In the genomic region with DNA sequence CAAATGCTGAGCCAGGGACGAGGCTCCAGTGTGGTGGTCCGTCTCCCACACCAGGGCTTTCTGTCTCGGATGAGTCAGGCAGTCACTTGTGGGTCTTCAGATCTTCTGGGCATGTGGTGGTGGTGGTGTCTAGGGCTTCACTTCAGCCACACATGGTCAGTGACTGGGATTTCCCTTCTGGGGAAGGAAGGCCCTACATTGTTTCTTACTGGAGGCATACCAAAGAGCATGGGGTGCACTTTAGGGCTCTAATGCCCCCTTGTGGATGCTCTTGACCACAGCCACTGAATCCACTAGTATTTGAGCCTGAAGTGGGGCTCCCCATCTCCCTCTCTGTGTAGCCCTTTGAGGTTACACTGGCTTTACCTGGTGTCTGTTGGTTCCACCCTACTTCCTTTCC, we compare ENCODE assay signal across 9 mouse cellular contexts. TPM values are rescaled to one million over a fixed set of nuclear protein-coding genes. Genes with fewer than 3 reads are reported as not detected.
DNase-seq lines count a peak whose midpoint lies in the region; TF ChIP-seq lines count a peak whose summit lies in the region.
"Had no signal": no experiment of that assay in that cellular context is flagged by ENCODE, and none has a peak within 500 bp of the region (broad histone marks: within the 10 kb centered on the region; RNA-seq: fewer than 3 reads in every experiment).

No protein-coding gene starts in this region.

- no peaks in the 10 kb centered on the region for H3K36me3 ChIP-seq in ES-E14 (ENCODE audit: control insufficient read depth, insufficient read depth, low read length, poor library complexity, severe bottlenecking)
- no peaks in the 10 kb centered on the region for H3K36me3 ChIP-seq in liver, adult 2 months (ENCODE audit: control insufficient read depth, insufficient read depth, low read length)

- H3K9me3 ChIP-seq in ES-E14 (ENCODE audit: control insufficient read depth, insufficient read depth, low read depth, low read length) = no peaks in the 10 kb centered on the region

- H3K27ac ChIP-seq in layer of hippocampus, adult 2 months = no peak overlapping the region
- no peak overlapping the region for H3K27ac ChIP-seq in ES-E14 (ENCODE audit: insufficient read depth, low read depth, low read length, poor library complexity, severe bottlenecking)
- no peak overlapping the region for H3K27ac ChIP-seq in liver, adult 2 months (replicated peaks; ENCODE audit: insufficient read depth, low read depth, low read length)

- intact Hi-C loops in gastrocnemius, postnatal 14 days (cut with DNase I; ENCODE audit: low total_unique reads) = no loop called here

- H3K79me2 ChIP-seq in liver, adult 2 months (ENCODE audit: control insufficient read depth, insufficient read depth, low read length) = no peaks in the 10 kb centered on the region

- no peaks in the 10 kb centered on the region for H3K27me3 ChIP-seq in liver, adult 2 months (ENCODE audit: control insufficient read depth, insufficient read depth, low read length)

- peak; percentile 82 for TF ChIP-seq CTCF in layer of hippocampus, adult 2 months (conservative IDR thresholded peaks at IDR 0.05)
- TF ChIP-seq CTCF in liver, adult 2 months (IDR thresholded peaks at IDR 0.05; ENCODE audit: low read depth, low read length) = peak; percentile 74

- no peak overlapping the region for H3K9ac ChIP-seq in ES-E14 (ENCODE audit: insufficient read depth, low read depth, low read length, poor library complexity, severe bottlenecking)
- H3K9ac ChIP-seq in liver, adult 2 months (ENCODE audit: low read depth, low read length) = no peak overlapping the region

- DNase-seq in layer of hippocampus, adult 2 months (ENCODE audit: low spot score in 2 of 2) = peak; percentile 26 to 32
- no peak for DNase-seq in layer of hippocampus, adult 9-11 months
- peak; percentile 33 for DNase-seq in ES-E14 (ENCODE audit: low read depth, low spot score)
- DNase-seq in c-Kit-positive CD71-positive TER-119-positive erythroid progenitor cells, embryonic 14.5 days (ENCODE audit: low spot score) = peak; percentile 2
- peak; percentile 30 for DNase-seq in gastrocnemius, postnatal 14 days
- peak; percentile 45 for DNase-seq in liver, adult 2 months (ENCODE audit: extremely low read depth, low read depth, low spot score)
- peak; percentile 56 to 58 for DNase-seq in thymus, postnatal 10 days (ENCODE audit: low spot score in 2 of 2)
- DNase-seq in spleen, adult 18-20 months = no peak

- no peak for TF ChIP-seq POLR2A in liver, adult 2 months (IDR thresholded peaks at IDR 0.05; ENCODE audit: extremely low read depth, insufficient read depth, low read length)

- no peaks in the 10 kb centered on the region for H3K4me1 ChIP-seq in ES-E14 (ENCODE audit: control insufficient read depth in 2 of 2, insufficient read depth in 2 of 2, low read length in 2 of 2, poor library complexity in 1 of 2)
- H3K4me1 ChIP-seq in liver, adult 2 months (ENCODE audit: control insufficient read depth, insufficient read depth, low read length) = peaks cover 11% of the 10 kb centered on the region

- 94% methylated on average over 3 of the region's 3 CpGs for WGBS in liver, adult 2 months

- H3K4me3 ChIP-seq in layer of hippocampus, adult 2 months = no peak overlapping the region
- H3K4me3 ChIP-seq in ES-E14 (ENCODE audit: insufficient read depth in 1 of 2, low read depth in 1 of 2, low read length in 2 of 2, poor library complexity in 1 of 2, severe bottlenecking in 1 of 2) = no peak overlapping the region
- no peak overlapping the region for H3K4me3 ChIP-seq in liver, adult 2 months (ENCODE audit: insufficient read depth, low read depth, low read length)

- in situ Hi-C loops in ES-E14 (cut with MboI; ENCODE audit: low sequenced_read_pairs in 2 of 2, unreplicated experiment in 2 of 2) = no loop called here

TF ChIP-seq in ES-E14, 5 proteins besides CTCF, POLR2A, EP300 and RAD21:
- TF ChIP-seq HCFC1 (IDR thresholded peaks at IDR 0.05; ENCODE audit: borderline replicate concordance, insufficient read depth, low read length) (no peak), CHD2 (IDR thresholded peaks at IDR 0.05; ENCODE audit: low read depth, low read length) (no peak), ZC3H11A (IDR thresholded peaks at IDR 0.05; ENCODE audit: borderline replicate concordance, low read depth, low read length) (peak; percentile 83), MAFK (IDR thresholded peaks at IDR 0.05; ENCODE audit: insufficient read depth, low read depth, low read length) (no peak), ZNF384 (IDR thresholded peaks at IDR 0.05; ENCODE audit: low read depth, low read length) (no peak)

RNA-seq across cellular contexts. Expression of a gene that starts 47.9 kb away (rescaled TPM):
- not detected for total RNA-seq in layer of hippocampus, adult 2 months (2021)
- not detected in 2 replicates for total RNA-seq in ES-E14 (2012; rRNA removed)
- total RNA-seq in gastrocnemius, postnatal 14 days (2021) = not detected
- total RNA-seq in liver, adult 2 months (2014; rRNA removed) = not detected in 2 replicates
- polyA plus RNA-seq in liver, adult 2 months (2012; rRNA removed) = not detected in 2 replicates
- total RNA-seq: left cerebral cortex, postnatal 25 days had no signal

RNA-seq across cellular contexts. Expression of a gene that starts 57.1 kb away (rescaled TPM):
- total RNA-seq in layer of hippocampus, adult 2 months (2021) = under 1 TPM in 1 of 2 experiments, not detected in 1; 0.23 TPM
- not detected in 2 replicates for total RNA-seq in ES-E14 (2012; rRNA removed)
- not detected for total RNA-seq in gastrocnemius, postnatal 14 days (2021)
- 89.1 and 176 TPM in 2 replicates for total RNA-seq in liver, adult 2 months (2014; rRNA removed)
- 17.1 and 50.9 TPM in 2 replicates for polyA plus RNA-seq in liver, adult 2 months (2012; rRNA removed)
- total RNA-seq: left cerebral cortex, postnatal 25 days had no signal

Comparison
In these comparisons a context has a peak if more than half of its experiments do, and no peak if none do; other contexts are left out.
1. DNase-seq: peak in layer of hippocampus, adult 2 months (2 of 2), ES-E14 (single experiment), c-Kit-positive CD71-positive TER-119-positive erythroid progenitor cells, embryonic 14.5 days (single experiment), gastrocnemius, postnatal 14 days (single experiment), liver, adult 2 months (single experiment) and thymus, postnatal 10 days (2 of 2); none in layer of hippocampus, adult 9-11 months (single experiment) and spleen, adult 18-20 months (0 of 2).
2. RNA of a gene that starts 57.1 kb away (total RNA-seq): 89.1 to 176 TPM in liver, adult 2 months; 0.23 TPM in layer of hippocampus, adult 2 months, not detected in ES-E14 and not detected in gastrocnemius, postnatal 14 days; every median in the first group is over 10 times any median in the second.